8 mouse cellular contexts compared by ENCODE assay signal in genomic region chr3:122983849-122984248, GRCm38 (mm10). TPM values are rescaled to one million over a fixed set of nuclear protein-coding genes. Genes with fewer than 3 reads are reported as not detected.
DNase-seq lines count a peak whose midpoint lies in the region; ATAC-seq and TF ChIP-seq lines count a peak whose summit lies in the region.

No protein-coding gene starts in this region.

- no peaks in the 10 kb centered on the region for H3K27me3 ChIP-seq in forebrain, postnatal 0 days (ENCODE audit: insufficient read depth, low read length)
- H3K27me3 ChIP-seq in limb, embryonic 14.5 days (ENCODE audit: control insufficient read depth, insufficient read depth, low read length): no peaks in the 10 kb centered on the region

- WGBS in forebrain, postnatal 0 days: under 1% methylated on average over 30 of the region's 30 CpGs
- under 1% methylated on average over 22 of the region's 30 CpGs for WGBS in limb, embryonic 14.5 days

- H3K36me3 ChIP-seq in forebrain, postnatal 0 days (ENCODE audit: insufficient read depth): no peaks in the 10 kb centered on the region
- no peaks in the 10 kb centered on the region; the same call in 1 of the 2 replicates for H3K36me3 ChIP-seq in limb, embryonic 14.5 days (ENCODE audit: control insufficient read depth, insufficient read depth, low read length)

- peak; percentile 51 for ATAC-seq in activated CD4-positive, CD25-positive, alpha-beta regulatory T cell, adult 4 months
- ATAC-seq in forebrain, postnatal 0 days: peak; percentile 78
- ATAC-seq in limb, embryonic 14.5 days (ENCODE audit: low FRiP score, low read depth): peak; percentile 73

- peak overlapping the region; percentile 76 for H3K4me2 ChIP-seq in forebrain, postnatal 0 days (ENCODE audit: low read depth)
- H3K4me2 ChIP-seq in limb, embryonic 14.5 days (replicated peaks; ENCODE audit: low read depth, low read length, severe bottlenecking): peak overlapping the region; percentile 63

- DNase-seq in lung, adult 18-20 months: peak; percentile 66 to 73
- DNase-seq in lung, postnatal 10 days: no peak
- peak; percentile 79 for DNase-seq in forebrain, postnatal 0 days
- DNase-seq in limb, embryonic 14.5 days (ENCODE audit: low spot score): peak; percentile 75
- DNase-seq in naive thymus-derived CD4-positive, alpha-beta T cell, adult 2 months (ENCODE audit: low read depth): peak; percentile 73
- no peak for DNase-seq in cerebellum, postnatal 14 days
- DNase-seq in layer of hippocampus, adult 11-12 months (ENCODE audit: low spot score): no peak

- H3K9ac ChIP-seq in forebrain, postnatal 0 days: peak overlapping the region; percentile 95
- peak overlapping the region; percentile 96 for H3K9ac ChIP-seq in limb, embryonic 14.5 days (ENCODE audit: low read depth, low read length, severe bottlenecking)

- no peak for TF ChIP-seq CTCF in forebrain, postnatal 0 days (IDR thresholded peaks at IDR 0.05; ENCODE audit: low read depth)

- H3K4me1 ChIP-seq in forebrain, postnatal 0 days (ENCODE audit: insufficient read depth): no peaks in the 10 kb centered on the region
- H3K4me1 ChIP-seq in limb, embryonic 14.5 days (ENCODE audit: control insufficient read depth, insufficient read depth, low read length): peaks cover 9% of the 10 kb centered on the region

- peak overlapping the region; percentile 96 for H3K4me3 ChIP-seq in forebrain, postnatal 0 days (ENCODE audit: low read depth, low read length)
- H3K4me3 ChIP-seq in limb, embryonic 14.5 days (replicated peaks; ENCODE audit: low read length): peak overlapping the region; percentile 85

- TF ChIP-seq POLR2A in limb, embryonic 14.5 days (IDR thresholded peaks at IDR 0.05; ENCODE audit: borderline replicate concordance, extremely low read depth, insufficient read depth, insufficient read length): no peak

- H3K9me3 ChIP-seq in forebrain, postnatal 0 days (ENCODE audit: low read length): no peaks in the 10 kb centered on the region
- no peaks in the 10 kb centered on the region for H3K9me3 ChIP-seq in limb, embryonic 14.5 days (ENCODE audit: control insufficient read depth, low read length)

- H3K27ac ChIP-seq in forebrain, postnatal 0 days (ENCODE audit: low read depth, low read length): peak overlapping the region; percentile 95
- H3K27ac ChIP-seq in limb, embryonic 14.5 days (replicated peaks; ENCODE audit: low read depth, low read length): peak overlapping the region; percentile 84

RNA-seq across cellular contexts. Expression of gene Usp53, which starts 0.5 kb away (rescaled TPM):
- polyA plus RNA-seq in activated CD4-positive, CD25-positive, alpha-beta regulatory T cell, adult 4 months (2017; shearing (Covaris generic)): 10 to 100 TPM; 10.9 to 14.1 TPM
- total RNA-seq in forebrain, postnatal 0 days (2014; rRNA removed): 15.5 and 19.2 TPM in 2 replicates
- polyA plus RNA-seq in forebrain, postnatal 0 days (2015; fragmentation: Nextera tagmentation; extraction: Ambion mirVana): 9.7 and 11.9 TPM in 2 replicates
- 2.4 and 2.8 TPM in 2 replicates for polyA plus RNA-seq in limb, embryonic 14.5 days (2012; rRNA removed)
- polyA plus RNA-seq in limb, embryonic 14.5 days (2014; fragmentation: Nextera tagmentation; extraction: Ambion mirVana): 7.9 and 8.1 TPM in 2 replicates

RNA-seq across cellular contexts. Expression of gene Myoz2, which starts 51.0 kb away (rescaled TPM):
- not detected for polyA plus RNA-seq in activated CD4-positive, CD25-positive, alpha-beta regulatory T cell, adult 4 months (2017; shearing (Covaris generic))
- 0.14 and 0.15 TPM in 2 replicates for total RNA-seq in forebrain, postnatal 0 days (2014; rRNA removed)
- polyA plus RNA-seq in forebrain, postnatal 0 days (2015; fragmentation: Nextera tagmentation; extraction: Ambion mirVana): not detected in 2 replicates
- polyA plus RNA-seq in limb, embryonic 14.5 days (2012; rRNA removed): 13.9 and 20.2 TPM in 2 replicates
- polyA plus RNA-seq in limb, embryonic 14.5 days (2014; fragmentation: Nextera tagmentation; extraction: Ambion mirVana): 20.2 and 34.6 TPM in 2 replicates

RNA-seq across cellular contexts. Expression of gene 1810037I17Rik, which starts 59.8 kb away (rescaled TPM):
- 100 to 1,000 TPM in 1 of 2 experiments, 10 to 100 TPM in 1; 97.1 to 130 TPM for polyA plus RNA-seq in activated CD4-positive, CD25-positive, alpha-beta regulatory T cell, adult 4 months (2017; shearing (Covaris generic))
- total RNA-seq in forebrain, postnatal 0 days (2014; rRNA removed): 27.4 and 33.2 TPM in 2 replicates
- 94.9 and 109 TPM in 2 replicates for polyA plus RNA-seq in forebrain, postnatal 0 days (2015; fragmentation: Nextera tagmentation; extraction: Ambion mirVana)
- 41.7 and 48.0 TPM in 2 replicates for polyA plus RNA-seq in limb, embryonic 14.5 days (2012; rRNA removed)
- 90.1 and 97.7 TPM in 2 replicates for polyA plus RNA-seq in limb, embryonic 14.5 days (2014; fragmentation: Nextera tagmentation; extraction: Ambion mirVana)

Comparison
In these comparisons a context has a peak if more than half of its experiments do, and no peak if none do; other contexts are left out.
1. DNase-seq: peak in lung, adult 18-20 months (2 of 2), forebrain, postnatal 0 days (single experiment), limb, embryonic 14.5 days (single experiment) and naive thymus-derived CD4-positive, alpha-beta T cell, adult 2 months (single experiment); none in lung, postnatal 10 days (single experiment), cerebellum, postnatal 14 days (0 of 2) and layer of hippocampus, adult 11-12 months (single experiment).
2. RNA of gene Myoz2, which starts 51.0 kb away (polyA plus RNA-seq): 13.9 to 34.6 TPM in limb, embryonic 14.5 days; not detected in activated CD4-positive, CD25-positive, alpha-beta regulatory T cell, adult 4 months and not detected in forebrain, postnatal 0 days; every median in the first group is over 10 times any median in the second.
3. Peak in every context shown above with its lines, with median percentiles within 50 percentile points of each other: ATAC-seq.